Mouse (Mus musculus) limb, embryonic 14.5 days (tissue): ENCODE measurements around the gene Rilpl1. TPM values are rescaled to one million over a fixed set of nuclear protein-coding genes. Genes with fewer than 3 reads are reported as not detected.

Experiments
- ATAC-seq: fragments of 200-750 bp; cut with Nextera tagmentation; 2 replicates; pipeline ENCODE4 v1.8.0; 2017; ENCODE audit warnings: low read depth, moderate number of reproducible peaks, moderate TSS enrichment; ENCODE audit not compliant: low FRiP score
- DNase-seq: peaks from one replicate; pipeline ENCODE4 v3.0.0-alpha.2; 2015; ENCODE audit warnings: low spot score
- H3K27ac ChIP-seq: fragments of 300-500 bp; sonication (generic); replicated peaks from 2 replicates; pipeline ENCODE4 v1.5.1; 2014; ENCODE audit warnings: low read depth, mild to moderate bottlenecking, low read length, moderate library complexity, mixed read lengths
- H3K27me3 ChIP-seq: fragments of 300-500 bp; sonication (generic); 2 replicates; pipeline ENCODE4 v1.6.1; 2014; ENCODE audit warnings: low read length, mixed read lengths; ENCODE audit not compliant: control insufficient read depth, insufficient read depth
- H3K36me3 ChIP-seq: fragments of 300-500 bp; sonication (generic); 2 replicates; pipeline ENCODE4 v1.6.1; 2014; ENCODE audit warnings: mild to moderate bottlenecking, low read length, moderate library complexity, mixed read lengths; ENCODE audit not compliant: control insufficient read depth, insufficient read depth
- H3K4me1 ChIP-seq: fragments of 300-500 bp; sonication (generic); 2 replicates; pipeline ENCODE4 v1.6.1; 2014; ENCODE audit warnings: antibody characterized with exemption, low read length, mixed read lengths; ENCODE audit not compliant: control insufficient read depth, insufficient read depth
- H3K4me2 ChIP-seq: fragments of 300-500 bp; sonication (generic); replicated peaks from 2 replicates; pipeline ENCODE4 v1.6.1; 2014; ENCODE audit warnings: low read depth, mild to moderate bottlenecking, low read length, moderate library complexity; ENCODE audit not compliant: severe bottlenecking
- H3K4me3 ChIP-seq: fragments of 300-500 bp; sonication (generic); replicated peaks from 2 replicates; pipeline ENCODE4 v1.5.1; 2014; ENCODE audit warnings: low read length
- H3K9ac ChIP-seq: fragments of 300-500 bp; sonication (generic); 2 replicates; pipeline ENCODE4 v1.6.1; 2014; ENCODE audit warnings: mild to moderate bottlenecking, low read depth, low read length, moderate library complexity; ENCODE audit not compliant: severe bottlenecking
- H3K9me3 ChIP-seq: fragments of 300-500 bp; sonication (generic); 2 replicates; pipeline ENCODE4 v1.6.1; 2016; ENCODE audit warnings: low read length; ENCODE audit not compliant: control insufficient read depth
- POLR2A ChIP-seq: fragments of 200-500 bp; IDR thresholded peaks from 2 replicates; pipeline ENCODE4 v1.8.0; 2012; ENCODE audit warnings: inconsistent platforms, mild to moderate bottlenecking, moderate library complexity, borderline replicate concordance; ENCODE audit not compliant: insufficient read depth, insufficient read length; ENCODE audit errors: extremely low read depth
- WGBS: fragments of 180-500 bp; shearing (Covaris S2); extraction: QIAGEN DNeasy Blood & Tissue Kit; methylation state at CpG from one replicate; pipeline ENCODE4 v1.1.7; 2014; 5-methylcytosine and 5-hydroxymethylcytosine counted together
- polyA plus RNA-seq, 2 experiments: library from polyadenylated mRNA; depleted of rRNA in 1 of 2; stranded (reverse) in 1 of 2; unstranded in 1 of 2; fragments of >200 nt; fragmentation: Nextera tagmentation in 1 of 2; extraction: Ambion mirVana in 1 of 2; gene quantifications; 2 replicates each; pipeline versions ENCODE4 v1.2.1 to v1.2.3; 2012 to 2014

The Rilpl1 gene
- polyA plus RNA-seq, 2 experiments = 22.4 to 23.2 TPM

- ATAC-seq = no peak
- peak overlapping the region; percentile 76 for H3K4me2 ChIP-seq
- no peaks in the 10 kb centered on the region for H3K9me3 ChIP-seq
These were observed 10.4 kb upstream of the Rilpl1 start for GRCm38 (mm10) chr5:124541602-124541973.

GRCm38 (mm10) chr5:124540905-124541601, 9.9 kb upstream of the Rilpl1 start:
- TF ChIP-seq POLR2A = no peak
- Histone ChIP-seq H3K9me3 (no peaks in the 10 kb centered on the region), H3K4me3 (peak overlapping the region; percentile 90), H3K36me3 (peaks cover 39% of the 10 kb centered on the region), H3K4me1 (peaks cover 7% of the 10 kb centered on the region), H3K9ac (peak overlapping the region; percentile 92), H3K27ac (peak overlapping the region; percentile 86), H3K4me2 (peak overlapping the region; percentile 76), H3K27me3 (no peaks in the 10 kb centered on the region)
- DNase-seq = peak; percentile 29
- peak; percentile 35 for ATAC-seq
- WGBS = under 1% methylated on average over 30 of the region's 89 CpGs

More at GRCm38 (mm10) chr5:124541602-124541973, 10.4 kb upstream of the Rilpl1 start:
- no peak for DNase-seq
- Histone ChIP-seq H3K4me1 (peaks cover 7% of the 10 kb centered on the region), H3K4me3 (peak overlapping the region; percentile 90), H3K36me3 (peaks cover 45% of the 10 kb centered on the region), H3K27ac (no peak overlapping the region), H3K27me3 (no peaks in the 10 kb centered on the region), H3K9ac (peak overlapping the region; percentile 92)
- no peak for TF ChIP-seq POLR2A
- WGBS = 8% methylated on average over 8 of the region's 8 CpGs

GRCm38 (mm10) chr5:124540383-124540786, 9.2 kb upstream of the Rilpl1 start, which contains the start of gene Tmed2:
Tmed2 (plus strand) TSS chr5:124540695.
- Histone ChIP-seq H3K36me3 (peaks cover 33% of the 10 kb centered on the region), H3K9ac (peak within 1 kb of the TSS; percentile 92), H3K4me2 (peak within 1 kb of the TSS; percentile 76), H3K4me1 (peaks cover 7% of the 10 kb centered on the region), H3K27me3 (no peaks in the 10 kb centered on the region), H3K4me3 (peak within 1 kb of the TSS; percentile 90), H3K9me3 (no peaks in the 10 kb centered on the region), H3K27ac (peak within 1 kb of the TSS; percentile 86)
- peak; percentile 97 for DNase-seq
- ATAC-seq = peak; percentile 99
- TF ChIP-seq POLR2A = no peak
- under 1% methylated on average over 29 of the region's 35 CpGs for WGBS

- peaks cover 28% of the 10 kb centered on the region for H3K36me3 ChIP-seq
- H3K27me3 ChIP-seq = no peaks in the 10 kb centered on the region
- ATAC-seq = no peak
- peak overlapping the region; percentile 45 for H3K4me2 ChIP-seq
- H3K4me3 ChIP-seq = peak overlapping the region; percentile 90
- peak overlapping the region; percentile 68; the same call in 1 of the 2 replicates for H3K27ac ChIP-seq
- H3K4me1 ChIP-seq = peaks cover 7% of the 10 kb centered on the region
- no peak for TF ChIP-seq POLR2A
- H3K9me3 ChIP-seq = no peaks in the 10 kb centered on the region
- no peak for DNase-seq
- 73% methylated on average over 4 of the region's 4 CpGs for WGBS
- H3K9ac ChIP-seq = peak overlapping the region; percentile 92; the same call in 1 of the 2 replicates
These were observed 8.7 kb upstream of the Rilpl1 start for GRCm38 (mm10) chr5:124539905-124540304.

- Histone ChIP-seq H3K36me3 (peaks cover 20% of the 10 kb centered on the region), H3K4me2 (no peak overlapping the region), H3K27me3 (no peaks in the 10 kb centered on the region), H3K4me1 (peaks cover 7% of the 10 kb centered on the region), H3K4me3 (no peak overlapping the region), H3K9ac (no peak overlapping the region), H3K27ac (no peak overlapping the region), H3K9me3 (no peaks in the 10 kb centered on the region)
- TF ChIP-seq POLR2A = no peak
- ATAC-seq (no peak), DNase-seq (peak; percentile 38)
- WGBS = 81% methylated on average over 15 of the region's 16 CpGs
These were observed 7.9 kb upstream of the Rilpl1 start for GRCm38 (mm10) chr5:124538813-124539792.
